Comparison of ENCODE assay signal across 1 mouse cellular context in the genomic region with DNA sequence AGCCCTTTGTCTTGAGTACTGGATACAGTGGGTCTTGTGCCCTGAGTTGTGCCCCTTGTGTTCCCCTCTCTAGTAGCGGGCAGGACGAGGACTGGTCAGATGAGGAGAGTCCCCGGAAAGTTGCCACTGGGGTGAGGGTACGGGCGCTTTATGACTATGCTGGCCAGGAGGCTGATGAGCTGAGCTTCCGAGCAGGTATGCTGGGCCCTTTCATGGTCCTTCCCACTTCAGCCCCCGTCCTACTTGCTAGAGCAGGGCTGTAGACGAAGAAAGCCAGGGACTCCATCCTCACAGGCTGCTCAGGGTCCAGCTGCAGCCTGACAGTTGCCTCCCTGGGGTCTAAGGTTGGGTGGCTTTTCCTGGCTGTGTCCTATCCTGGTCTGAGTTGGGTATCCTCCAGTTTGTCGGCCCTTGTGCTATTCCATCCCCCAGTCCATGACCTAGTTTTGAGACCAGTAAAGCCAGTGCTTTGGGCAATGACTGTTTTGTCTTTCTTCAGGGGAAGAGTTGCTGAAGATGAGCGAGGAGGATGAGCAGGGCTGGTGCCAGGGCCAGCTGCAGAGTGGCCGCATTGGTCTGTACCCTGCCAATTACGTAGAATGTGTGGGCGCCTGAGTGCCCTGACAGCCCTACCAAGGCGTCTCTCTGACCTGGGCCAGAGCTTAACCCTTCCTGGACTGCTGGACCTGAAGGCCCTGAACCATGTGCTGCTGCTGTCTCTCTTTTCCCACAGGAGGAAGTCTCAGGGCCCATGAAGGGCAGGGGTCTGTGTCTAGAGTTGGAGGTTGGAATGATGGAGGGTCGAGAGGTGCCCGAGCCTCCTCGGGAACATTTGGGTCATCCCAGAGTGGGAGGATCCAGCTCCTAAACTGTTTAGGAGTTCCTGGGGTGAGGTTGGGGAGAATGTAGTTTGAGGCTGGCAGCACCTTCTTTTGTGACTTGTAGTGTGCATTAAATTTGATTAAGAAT.
TF ChIP-seq lines count a peak whose summit lies in the region.

No protein-coding gene starts in this region.

TF ChIP-seq in CH12.LX, 34 proteins besides CTCF, POLR2A, EP300 and RAD21 (continued from another document):
- no peak for TF ChIP-seq KAT2A (IDR thresholded peaks at IDR 0.05; ENCODE audit: insufficient replicate concordance, low read length)
- TF ChIP-seq ZC3H11A (IDR thresholded peaks at IDR 0.05; ENCODE audit: low read depth, low read length): no peak
